Mouse (Mus musculus) spleen, adult 2 months (tissue): ENCODE measurements around the gene Vamp2.

Source experiments
- CTCF ChIP-seq: fragments of 200-500 bp; IDR thresholded peaks from 2 replicates; pipeline ENCODE4 v1.5.1; 2011; ENCODE audit warnings: mild to moderate bottlenecking, inconsistent platforms; ENCODE audit not compliant: insufficient read depth, insufficient read length, insufficient replicate concordance; ENCODE audit errors: extremely low read depth
- POLR2A ChIP-seq: fragments of 200-500 bp; IDR thresholded peaks from 2 replicates; pipeline ENCODE4 v1.6.1; 2011; ENCODE audit warnings: low read depth, low read length, inconsistent platforms

DNA sequence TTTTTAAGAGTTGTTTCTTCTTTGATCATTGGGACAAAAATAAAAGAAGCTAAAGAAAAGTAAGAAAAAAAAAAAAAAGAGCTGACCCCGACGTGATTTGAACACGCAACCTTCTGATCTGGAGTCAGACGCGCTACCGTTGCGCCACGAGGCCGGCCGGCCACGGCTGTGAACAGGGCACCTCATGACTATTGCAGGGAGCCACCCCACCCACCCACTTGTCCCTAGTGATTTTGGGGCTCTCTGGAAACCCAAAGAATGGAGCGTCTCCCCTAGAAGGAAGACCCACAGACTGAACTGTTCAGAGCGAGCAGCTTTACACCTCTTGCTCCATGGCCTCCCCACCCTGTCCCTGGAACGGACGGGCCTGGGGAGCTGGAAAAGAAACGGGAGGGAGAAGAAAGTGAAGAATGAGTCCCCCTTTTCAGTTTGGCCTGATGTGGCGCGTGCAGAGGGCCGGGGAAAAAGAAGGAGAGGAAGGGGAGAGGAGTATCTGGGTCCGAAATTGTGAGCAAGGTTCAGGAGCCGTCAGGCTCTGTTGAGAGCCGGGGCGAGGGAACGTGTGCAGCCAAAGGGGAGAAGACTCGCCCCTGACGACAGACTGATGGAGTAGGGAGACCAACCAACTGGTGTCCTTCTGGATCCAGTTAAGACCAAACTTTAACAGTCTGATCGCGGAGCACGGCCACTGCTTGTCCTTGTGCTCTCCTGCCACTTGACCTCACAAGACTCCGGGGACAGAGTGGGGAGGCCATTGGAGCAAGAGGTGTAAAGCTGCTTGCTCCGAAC is 24.7 kb upstream of the Vamp2 start:
- TF ChIP-seq CTCF (no peak), POLR2A (no peak)
